Mouse (Mus musculus): Measurements from ENCODE around the gene Lepr.

DNA sequence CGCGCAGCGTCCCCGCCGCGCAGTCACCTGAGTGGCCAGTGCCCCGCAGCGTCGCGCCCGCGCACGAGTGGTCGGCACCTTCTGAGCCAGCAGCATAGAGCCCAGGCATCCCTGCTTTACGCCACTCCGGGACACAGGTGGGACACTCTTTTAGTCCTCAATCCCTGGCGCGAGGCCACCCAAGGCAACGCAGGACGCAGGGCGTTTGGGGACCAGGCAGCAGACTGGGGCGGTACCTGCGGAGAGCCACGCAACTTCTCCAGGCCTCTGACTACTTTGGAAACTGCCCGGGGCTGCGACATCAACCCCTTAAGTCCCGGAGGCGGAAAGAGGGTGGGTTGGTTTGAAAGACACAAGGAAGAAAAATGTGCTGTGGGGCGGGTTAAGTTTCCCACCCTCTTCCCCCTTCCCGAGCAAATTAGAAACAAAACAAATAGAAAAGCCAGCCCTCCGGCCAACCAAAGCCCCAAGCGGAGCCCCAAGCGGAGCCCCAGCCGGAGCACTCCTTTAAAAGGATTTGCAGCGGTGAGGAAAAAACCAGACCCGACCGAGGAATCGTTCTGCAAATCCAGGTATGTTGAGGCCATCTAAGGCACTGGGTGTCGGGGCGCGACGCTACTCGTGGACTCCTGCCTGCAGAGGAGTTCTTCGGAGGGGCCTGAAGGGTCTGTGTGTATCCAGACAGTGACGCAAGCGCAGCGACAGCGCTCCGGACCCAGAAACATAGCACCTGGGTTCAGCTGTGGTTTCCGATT lies at the start of gene Lepr:
- no peak for TF ChIP-seq ZNF384 (IDR thresholded peaks at IDR 0.05; ENCODE audit: low read depth, low read length)
- no peak for TF ChIP-seq ZC3H11A (IDR thresholded peaks at IDR 0.05; ENCODE audit: low read depth, low read length)
- TF ChIP-seq POLR2A (IDR thresholded peaks at IDR 0.05; ENCODE audit: control insufficient read depth in 1 of 2, insufficient read depth in 1 of 2, low read depth in 1 of 2, low read length in 2 of 2, poor library complexity in 1 of 2), result no peak

All from MEL (cell line).